Comparison of ENCODE assay signal across 8 mouse cellular contexts in genomic region chr16:37778529-37778928, GRCm38 (mm10). TPM values are rescaled to one million over a fixed set of nuclear protein-coding genes. Genes with fewer than 3 reads are reported as not detected.
DNase-seq lines count a peak whose midpoint lies in the region; ATAC-seq and TF ChIP-seq lines count a peak whose summit lies in the region.

No protein-coding gene starts in this region.

- ATAC-seq in heart, embryonic 14.5 days (ENCODE audit: insufficient number of reproducible peaks, insufficient read depth, low FRiP score, low read depth), result no peak
- ATAC-seq in forebrain, embryonic 13.5 days, result no peak
- 0 out of 2 replicates have a peak, but pooled peaks have one; percentile 28 for ATAC-seq in limb, embryonic 14.5 days (ENCODE audit: low FRiP score, low read depth)

- peak overlapping the region; percentile 99 for H3K9ac ChIP-seq in heart, embryonic 14.5 days (ENCODE audit: low read length)
- H3K9ac ChIP-seq in forebrain, embryonic 13.5 days, result no peak overlapping the region; the same call in 1 of the 2 replicates
- peak overlapping the region; percentile 93 for H3K9ac ChIP-seq in limb, embryonic 14.5 days (ENCODE audit: low read depth, low read length, severe bottlenecking)

- peak overlapping the region; percentile 64 for H3K4me2 ChIP-seq in heart, embryonic 14.5 days (ENCODE audit: low read length)
- H3K4me2 ChIP-seq in forebrain, embryonic 13.5 days, result peak overlapping the region; percentile 95
- peak overlapping the region; percentile 66 for H3K4me2 ChIP-seq in limb, embryonic 14.5 days (replicated peaks; ENCODE audit: low read depth, low read length, severe bottlenecking)

- H3K36me3 ChIP-seq in heart, embryonic 14.5 days (ENCODE audit: control insufficient read depth, insufficient read depth, low read length), result peaks cover 31% of the 10 kb centered on the region
- 0 out of 2 replicates have a peak, but pooled peaks cover 3% of the 10 kb centered on the region for H3K36me3 ChIP-seq in forebrain, embryonic 13.5 days (ENCODE audit: poor library complexity, severe bottlenecking)
- peaks cover 29% of the 10 kb centered on the region for H3K36me3 ChIP-seq in limb, embryonic 14.5 days (ENCODE audit: control insufficient read depth, insufficient read depth, low read length)
- no peaks in the 10 kb centered on the region for H3K36me3 ChIP-seq in thymus, adult 2 months (ENCODE audit: control insufficient read depth, insufficient read depth, low read length)

- peaks cover 11 to 30% of the 10 kb centered on the region in 2 experiments for H3K4me1 ChIP-seq in heart, embryonic 14.5 days (ENCODE audit: control insufficient read depth in 2 of 2, insufficient read depth in 2 of 2, low read length in 2 of 2)
- H3K4me1 ChIP-seq in forebrain, embryonic 13.5 days, result peaks cover 34% of the 10 kb centered on the region
- peaks cover 24% of the 10 kb centered on the region for H3K4me1 ChIP-seq in limb, embryonic 14.5 days (ENCODE audit: control insufficient read depth, insufficient read depth, low read length)
- H3K4me1 ChIP-seq in thymus, adult 2 months (replicated peaks; ENCODE audit: control insufficient read depth, insufficient read depth, low read length), result no peaks in the 10 kb centered on the region

- H3K4me3 ChIP-seq in heart, embryonic 14.5 days (ENCODE audit: control insufficient read depth in 1 of 2, insufficient read depth in 1 of 2, low read depth in 1 of 2, low read length in 2 of 2), result peak overlapping the region; percentile 83 to 98
- peak overlapping the region; percentile 73 for H3K4me3 ChIP-seq in forebrain, embryonic 13.5 days
- H3K4me3 ChIP-seq in limb, embryonic 14.5 days (replicated peaks; ENCODE audit: low read length), result peak overlapping the region; percentile 90
- no peak overlapping the region for H3K4me3 ChIP-seq in thymus, adult 2 months (ENCODE audit: control insufficient read depth, insufficient read depth, low read length)

- H3K9me3 ChIP-seq in heart, embryonic 14.5 days (ENCODE audit: control insufficient read depth, low read length), result no peaks in the 10 kb centered on the region
- H3K9me3 ChIP-seq in forebrain, embryonic 13.5 days (replicated peaks), result no peaks in the 10 kb centered on the region
- no peaks in the 10 kb centered on the region for H3K9me3 ChIP-seq in limb, embryonic 14.5 days (ENCODE audit: control insufficient read depth, low read length)

- DNase-seq in heart, adult 18-20 months, result no peak
- DNase-seq in NIH3T3 (ENCODE audit: low read depth), result peak; percentile 67
- peak; percentile 49 for DNase-seq in limb, embryonic 14.5 days (ENCODE audit: low spot score)
- DNase-seq in frontal cortex, postnatal 36 days (ENCODE audit: low spot score in 2 of 2), result no peak
- DNase-seq in thymus, postnatal 25 days, result no peak
- no peak for DNase-seq in thymus, adult 2 months

- H3K27me3 ChIP-seq in heart, embryonic 14.5 days (ENCODE audit: control insufficient read depth, insufficient read depth, low read length), result no peaks in the 10 kb centered on the region
- no peaks in the 10 kb centered on the region for H3K27me3 ChIP-seq in forebrain, embryonic 13.5 days
- H3K27me3 ChIP-seq in limb, embryonic 14.5 days (ENCODE audit: control insufficient read depth, insufficient read depth, low read length), result no peaks in the 10 kb centered on the region
- peaks cover 3% of the 10 kb centered on the region; the same call in 1 of the 2 replicates for H3K27me3 ChIP-seq in thymus, adult 2 months (ENCODE audit: control insufficient read depth, insufficient read depth, low read length)

- peak overlapping the region; percentile 46 to 94; a peak in 3 of 4 replicates for H3K27ac ChIP-seq in heart, embryonic 14.5 days (replicated peaks in 1 of 2; ENCODE audit: control insufficient read depth in 1 of 2, insufficient read depth in 1 of 2, low read depth in 2 of 2, low read length in 2 of 2)
- H3K27ac ChIP-seq in forebrain, embryonic 13.5 days, result no peak overlapping the region
- H3K27ac ChIP-seq in limb, embryonic 14.5 days (replicated peaks; ENCODE audit: low read depth, low read length), result peak overlapping the region; percentile 94
- H3K27ac ChIP-seq in thymus, adult 2 months (ENCODE audit: control insufficient read depth, insufficient read depth, low read length), result no peak overlapping the region

- no peak for TF ChIP-seq CTCF in thymus, adult 2 months (IDR thresholded peaks at IDR 0.05; ENCODE audit: borderline replicate concordance, control insufficient read depth, extremely low read depth, insufficient read depth, low read length, poor library complexity)

- TF ChIP-seq POLR2A in limb, embryonic 14.5 days (IDR thresholded peaks at IDR 0.05; ENCODE audit: borderline replicate concordance, extremely low read depth, insufficient read depth, insufficient read length), result no peak
- no peak for TF ChIP-seq POLR2A in thymus, adult 2 months (IDR thresholded peaks at IDR 0.05; ENCODE audit: control insufficient read depth, extremely low read depth, insufficient read depth, low read length, poor library complexity)

- 41% methylated on average over 5 of the region's 5 CpGs for WGBS in heart, embryonic 14.5 days
- 12% methylated on average over 5 of the region's 5 CpGs for WGBS in forebrain, embryonic 13.5 days
- 9% methylated on average over 5 of the region's 5 CpGs for WGBS in limb, embryonic 14.5 days
- 86% methylated on average over 5 of the region's 5 CpGs for WGBS in thymus, adult 2 months

RNA-seq across cellular contexts. Expression of gene Fstl1, which starts 1.9 kb away (rescaled TPM):
- polyA plus RNA-seq in heart, embryonic 14.5 days (2014; fragmentation: Nextera tagmentation; extraction: Ambion mirVana), result 537 and 600 TPM in 2 replicates
- 10 to 100 TPM; 41.3 to 41.9 TPM for total RNA-seq in heart, adult 18-20 months (2021)
- polyA plus RNA-seq in forebrain, embryonic 13.5 days (2015; fragmentation: Nextera tagmentation; extraction: Ambion mirVana), result 81.8 and 82.7 TPM in 2 replicates
- polyA plus RNA-seq in limb, embryonic 14.5 days (2012; rRNA removed), result 478 and 520 TPM in 2 replicates
- polyA plus RNA-seq in limb, embryonic 14.5 days (2014; fragmentation: Nextera tagmentation; extraction: Ambion mirVana), result 865 and 910 TPM in 2 replicates
- 9.2 and 9.6 TPM in 2 replicates for polyA plus RNA-seq in thymus, adult 2 months (2012; rRNA removed)

Comparison
In these comparisons a context has a peak if more than half of its experiments do, and no peak if none do; other contexts are left out.
1. H3K27ac ChIP-seq: peak in heart, embryonic 14.5 days (2 of 2) and limb, embryonic 14.5 days (single experiment); none in forebrain, embryonic 13.5 days (single experiment) and thymus, adult 2 months (single experiment).
2. DNase-seq: peak in NIH3T3 (single experiment) and limb, embryonic 14.5 days (single experiment); none in heart, adult 18-20 months (0 of 2), frontal cortex, postnatal 36 days (0 of 2), thymus, postnatal 25 days (single experiment) and thymus, adult 2 months (single experiment).
3. Peak in every context shown above with its lines, with median percentiles within 50 percentile points of each other: H3K4me2 ChIP-seq.